7 mouse cellular contexts compared by ENCODE assay signal in the genomic region with DNA sequence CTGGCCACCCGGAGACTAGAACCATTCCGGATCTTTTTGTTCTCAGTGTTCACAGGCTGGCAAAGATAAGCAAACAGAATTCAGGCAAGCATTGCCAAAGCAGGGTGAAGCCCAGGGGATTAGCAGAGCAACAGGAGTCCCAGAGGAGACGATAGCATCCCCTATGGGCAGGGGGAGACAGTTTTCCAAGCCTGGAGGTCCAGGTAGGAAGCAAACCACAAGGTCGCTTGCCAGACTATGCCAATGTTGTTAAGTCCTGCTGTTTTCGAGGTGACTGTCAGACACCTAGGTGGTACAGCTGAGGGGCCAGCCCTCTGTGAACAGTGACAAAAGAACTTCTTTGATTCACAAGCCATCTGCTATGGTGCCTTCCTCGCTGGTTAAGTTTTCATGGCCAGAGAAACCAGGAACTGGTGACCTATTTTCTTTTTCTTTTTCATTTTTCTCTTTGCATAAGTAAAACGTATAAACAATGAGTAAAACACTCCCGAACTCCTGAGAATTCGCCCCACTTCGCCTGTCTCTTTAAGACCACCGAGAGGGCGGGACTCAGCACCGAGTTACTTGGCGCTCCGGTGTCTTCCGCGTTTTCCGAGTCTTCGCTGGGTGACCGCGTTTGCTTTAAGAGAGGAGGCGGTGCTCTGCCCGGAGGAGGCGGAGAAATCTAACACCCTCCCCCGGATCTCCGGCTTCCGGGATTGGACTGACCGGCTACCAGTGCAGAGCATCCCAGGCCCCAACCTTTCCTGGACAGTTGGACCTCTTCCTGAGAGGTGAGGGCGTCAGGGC. TPM values are rescaled to one million over a fixed set of nuclear protein-coding genes. Genes with fewer than 3 reads are reported as not detected.
A peak's percentile ranks its signal among the peaks of the same experiment; 100 is the strongest.
DNase-seq lines count a peak whose midpoint lies in the region; ATAC-seq lines count a peak whose summit lies in the region.

TSS of gene Yipf1 (plus strand) at position 674 of the 789 bp plus-strand sequence.

- H3K9me3 ChIP-seq in embryonic facial prominence, embryonic 11.5 days (replicated peaks; ENCODE audit: control insufficient read depth, low read length): no peaks in the 10 kb centered on the region
- H3K9me3 ChIP-seq in limb, embryonic 11.5 days (ENCODE audit: control insufficient read depth, low read length): no peaks in the 10 kb centered on the region
- H3K9me3 ChIP-seq in midbrain, embryonic 14.5 days (ENCODE audit: control insufficient read depth, low read length): no peaks in the 10 kb centered on the region

- WGBS in embryonic facial prominence, embryonic 11.5 days: under 1% methylated on average over 29 of the region's 29 CpGs
- 2% methylated on average over 29 of the region's 29 CpGs for WGBS in limb, embryonic 11.5 days
- under 1% methylated on average over 29 of the region's 29 CpGs for WGBS in midbrain, embryonic 14.5 days

- peak; percentile 96 for DNase-seq in adrenal gland, postnatal 14 days
- DNase-seq in embryonic facial prominence, embryonic 11.5 days (ENCODE audit: low spot score): peak; percentile 94
- peak; percentile 100 for DNase-seq in heart, adult 11 months
- peak; percentile 93 for DNase-seq in kidney, adult 18-20 months
- DNase-seq in limb, embryonic 11.5 days (ENCODE audit: low spot score): peak; percentile 86
- DNase-seq in midbrain, embryonic 14.5 days: peak; percentile 94
- DNase-seq in spleen, adult 18-20 months: peak; percentile 81 to 86

- peak; percentile 89 for ATAC-seq in embryonic facial prominence, embryonic 11.5 days (replicated peaks; ENCODE audit: insufficient number of reproducible peaks, low FRiP score, low TSS enrichment, low read depth)
- ATAC-seq in limb, embryonic 11.5 days (ENCODE audit: insufficient number of reproducible peaks, low FRiP score, low TSS enrichment, low read depth): peak; percentile 88
- ATAC-seq in midbrain, embryonic 14.5 days (ENCODE audit: low FRiP score, low TSS enrichment): peak; percentile 90

- peak within 1 kb of the TSS; percentile 61 for H3K9ac ChIP-seq in embryonic facial prominence, embryonic 11.5 days (replicated peaks; ENCODE audit: low read length)
- H3K9ac ChIP-seq in limb, embryonic 11.5 days (ENCODE audit: low read length): peak within 1 kb of the TSS; percentile 63
- H3K9ac ChIP-seq in midbrain, embryonic 14.5 days (replicated peaks; ENCODE audit: low read length): peak within 1 kb of the TSS; percentile 60

- H3K27me3 ChIP-seq in embryonic facial prominence, embryonic 11.5 days (ENCODE audit: control insufficient read depth, insufficient read depth, low read length): no peaks in the 10 kb centered on the region
- no peaks in the 10 kb centered on the region for H3K27me3 ChIP-seq in limb, embryonic 11.5 days (ENCODE audit: control insufficient read depth, insufficient read depth, low read length)
- H3K27me3 ChIP-seq in midbrain, embryonic 14.5 days (ENCODE audit: control insufficient read depth, insufficient read depth, low read length): no peaks in the 10 kb centered on the region

- H3K36me3 ChIP-seq in embryonic facial prominence, embryonic 11.5 days (replicated peaks; ENCODE audit: control insufficient read depth, insufficient read depth, low read depth, low read length): no peaks in the 10 kb centered on the region; the same call in 1 of the 2 replicates
- H3K36me3 ChIP-seq in limb, embryonic 11.5 days (ENCODE audit: control insufficient read depth, insufficient read depth, low read length): no peaks in the 10 kb centered on the region
- H3K36me3 ChIP-seq in midbrain, embryonic 14.5 days (ENCODE audit: control insufficient read depth, insufficient read depth, low read length): peaks cover 4% of the 10 kb centered on the region

- H3K4me1 ChIP-seq in embryonic facial prominence, embryonic 11.5 days (ENCODE audit: control insufficient read depth, insufficient read depth, low read length): no peaks in the 10 kb centered on the region; the same call in 1 of the 2 replicates
- peaks cover 10% of the 10 kb centered on the region for H3K4me1 ChIP-seq in limb, embryonic 11.5 days (ENCODE audit: control insufficient read depth, insufficient read depth, low read length)
- peaks cover 12% of the 10 kb centered on the region; the same call in 1 of the 2 replicates for H3K4me1 ChIP-seq in midbrain, embryonic 14.5 days (ENCODE audit: control insufficient read depth, insufficient read depth, low read length)

- H3K4me3 ChIP-seq in embryonic facial prominence, embryonic 11.5 days (ENCODE audit: low read depth, low read length): peak within 1 kb of the TSS; percentile 65
- H3K4me3 ChIP-seq in limb, embryonic 11.5 days (ENCODE audit: low read depth, low read length): peak within 1 kb of the TSS; percentile 68
- peak within 1 kb of the TSS; percentile 56 for H3K4me3 ChIP-seq in midbrain, embryonic 14.5 days (replicated peaks; ENCODE audit: low read depth, low read length)

- 0 out of 2 replicates have a peak within 1 kb of the TSS, but pooled peaks have one; percentile 14 for H3K27ac ChIP-seq in embryonic facial prominence, embryonic 11.5 days (replicated peaks; ENCODE audit: low read depth, low read length)
- H3K27ac ChIP-seq in limb, embryonic 11.5 days (replicated peaks; ENCODE audit: low read depth, low read length): 0 out of 2 replicates have a peak within 1 kb of the TSS, but pooled peaks have one; percentile 6
- H3K27ac ChIP-seq in midbrain, embryonic 14.5 days (replicated peaks; ENCODE audit: low read depth, low read length): peak within 1 kb of the TSS; percentile 41; the same call in 1 of the 2 replicates

- peak within 1 kb of the TSS; percentile 66 for H3K4me2 ChIP-seq in embryonic facial prominence, embryonic 11.5 days (ENCODE audit: low read depth, low read length)
- H3K4me2 ChIP-seq in limb, embryonic 11.5 days (ENCODE audit: low read depth, severe bottlenecking): peak within 1 kb of the TSS; percentile 73
- peak within 1 kb of the TSS; percentile 82 for H3K4me2 ChIP-seq in midbrain, embryonic 14.5 days (ENCODE audit: low read length)

RNA-seq across cellular contexts. Expression of gene Yipf1, which starts in this region (rescaled TPM):
- total RNA-seq in adrenal gland, postnatal 14 days (2021): 51.8 and 68.3 TPM in 2 replicates
- 51.8 and 53.6 TPM in 2 replicates for polyA plus RNA-seq in embryonic facial prominence, embryonic 11.5 days (2014; fragmentation: Nextera tagmentation; extraction: Ambion mirVana)
- 41.5 and 44.6 TPM in 2 replicates for polyA plus RNA-seq in limb, embryonic 11.5 days (2014; fragmentation: Nextera tagmentation; extraction: Ambion mirVana)
- 55.2 and 61.9 TPM in 2 replicates for polyA plus RNA-seq in midbrain, embryonic 14.5 days (2014; fragmentation: Nextera tagmentation; extraction: Ambion mirVana)

Comparison
In these comparisons a context has a peak if more than half of its experiments do, and no peak if none do; other contexts are left out.
1. Peak in every context shown above with its lines: DNase-seq, ATAC-seq, H3K4me3 ChIP-seq and H3K27ac ChIP-seq.